Mouse (Mus musculus) cerebellum, adult 2 months (tissue): ENCODE results near the gene Erc2.

Source experiments
- CTCF ChIP-seq: fragments of 200-500 bp; IDR thresholded peaks from 2 replicates; pipeline ENCODE4 v1.5.1; 2011; ENCODE audit warnings: low read depth, mild to moderate bottlenecking, control low read depth, low read length, moderate library complexity, borderline replicate concordance; ENCODE audit not compliant: insufficient read depth
- POLR2A ChIP-seq: fragments of 200-500 bp; IDR thresholded peaks from 2 replicates; pipeline ENCODE4 v1.6.1; 2011; ENCODE audit warnings: low read length, control low read depth, borderline replicate concordance; ENCODE audit not compliant: insufficient read depth

DNA sequence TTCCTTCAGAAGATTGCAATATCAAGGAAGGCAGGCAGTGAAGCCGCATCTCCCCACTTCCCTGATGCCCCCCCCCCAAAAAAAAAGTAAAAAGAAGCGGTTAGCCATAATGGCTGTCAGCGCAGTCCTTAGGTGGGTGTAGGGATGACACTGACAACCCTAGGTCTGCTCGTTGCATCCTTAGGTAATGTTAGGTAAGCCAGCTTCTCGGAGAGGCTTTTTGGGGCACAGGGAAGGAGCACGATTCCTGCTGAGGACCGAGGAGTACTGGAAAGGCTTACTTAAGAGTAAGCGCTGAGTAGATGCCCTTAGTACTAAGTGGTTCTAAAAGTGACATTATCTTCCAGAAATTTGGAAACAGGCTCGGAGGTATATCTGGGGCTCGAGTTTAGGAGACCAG is 52.3 kb downstream of the Erc2 start:
- TF ChIP-seq CTCF = no peak
- no peak for TF ChIP-seq POLR2A
